19 mouse cellular contexts compared by ENCODE assay signal in genomic region chr12:80830211-80830610, GRCm38 (mm10). TPM values are rescaled to one million over a fixed set of nuclear protein-coding genes. Genes with fewer than 3 reads are reported as not detected.
A peak's percentile ranks its signal among the peaks of the same experiment; 100 is the strongest.
DNase-seq lines count a peak whose midpoint lies in the region; ATAC-seq and TF ChIP-seq lines count a peak whose summit lies in the region.
"Had no signal": no experiment of that assay in that cellular context is flagged by ENCODE, and none has a peak within 500 bp of the region (broad histone marks: within the 10 kb centered on the region; RNA-seq: fewer than 3 reads in every experiment).

No protein-coding gene starts in this region.

- no peaks in the 10 kb centered on the region for H3K9me3 ChIP-seq in heart, postnatal 0 days (replicated peaks; ENCODE audit: control insufficient read depth, low read length)
- H3K9me3 ChIP-seq in lung, embryonic 16.5 days (ENCODE audit: control insufficient read depth, low read length): no peaks in the 10 kb centered on the region
- H3K9me3 ChIP-seq: forebrain, embryonic 13.5 days; hindbrain, embryonic 12.5 days; midbrain, embryonic 15.5 days had no signal

- no peak for TF ChIP-seq EP300 in heart, postnatal 0 days (IDR thresholded peaks at IDR 0.05; ENCODE audit: low read depth)

- no peak for TF ChIP-seq CTCF in heart, postnatal 0 days (IDR thresholded peaks at IDR 0.05; ENCODE audit: low read depth)
- no peak for TF ChIP-seq CTCF in lung, adult 2 months (IDR thresholded peaks at IDR 0.05; ENCODE audit: insufficient read depth, low read length)

- H3K4me3 ChIP-seq in heart, postnatal 0 days (ENCODE audit: low read depth, low read length): no peak overlapping the region
- no peak overlapping the region for H3K4me3 ChIP-seq in lung, embryonic 16.5 days (ENCODE audit: low read length)
- no peak overlapping the region for H3K4me3 ChIP-seq in lung, adult 2 months (replicated peaks; ENCODE audit: extremely low read depth, low read depth, low read length)
- H3K4me3 ChIP-seq: erythroblast, embryonic 14.5 days; forebrain, embryonic 13.5 days; hindbrain, embryonic 12.5 days; midbrain, embryonic 15.5 days; myocyte had no signal

- H3K4me2 ChIP-seq in heart, postnatal 0 days (ENCODE audit: low read depth, low read length): no peak overlapping the region
- no peak overlapping the region for H3K4me2 ChIP-seq in lung, embryonic 16.5 days (ENCODE audit: low read depth, low read length)
- H3K4me2 ChIP-seq: forebrain, embryonic 13.5 days; hindbrain, embryonic 12.5 days; liver, embryonic 11.5 days; midbrain, embryonic 15.5 days had no signal

- no peak overlapping the region for H3K9ac ChIP-seq in heart, postnatal 0 days (replicated peaks; ENCODE audit: low read depth, low read length)
- H3K9ac ChIP-seq in lung, embryonic 16.5 days (ENCODE audit: low read length): no peak overlapping the region
- H3K9ac ChIP-seq: forebrain, embryonic 13.5 days; hindbrain, embryonic 12.5 days; midbrain, embryonic 15.5 days had no signal

- H3K4me1 ChIP-seq in heart, postnatal 0 days (ENCODE audit: control insufficient read depth, insufficient read depth): peaks cover 66% of the 10 kb centered on the region
- H3K4me1 ChIP-seq in lung, embryonic 16.5 days (replicated peaks; ENCODE audit: control insufficient read depth, insufficient read depth, low read length): peaks cover 42% of the 10 kb centered on the region
- H3K4me1 ChIP-seq in lung, adult 2 months (ENCODE audit: control insufficient read depth, insufficient read depth, low read length): peaks cover 51% of the 10 kb centered on the region

- peak overlapping the region; percentile 21; the same call in 1 of the 2 replicates for H3K27ac ChIP-seq in heart, postnatal 0 days (ENCODE audit: low read depth)
- H3K27ac ChIP-seq in lung, embryonic 16.5 days (ENCODE audit: low read length): peak overlapping the region; percentile 55
- H3K27ac ChIP-seq: forebrain, embryonic 13.5 days; hindbrain, embryonic 12.5 days; midbrain, embryonic 15.5 days had no signal

- H3K36me3 ChIP-seq in heart, postnatal 0 days (replicated peaks; ENCODE audit: control insufficient read depth, insufficient read depth, low read length): peaks cover 12% of the 10 kb centered on the region
- 0 out of 2 replicates have a peak, but pooled peaks cover 2% of the 10 kb centered on the region for H3K36me3 ChIP-seq in lung, embryonic 16.5 days (ENCODE audit: control insufficient read depth, insufficient read depth, low read length)
- H3K36me3 ChIP-seq: hindbrain, embryonic 12.5 days; midbrain, embryonic 15.5 days had no signal

- WGBS in heart, postnatal 0 days: 28% methylated on average over 2 of the region's 2 CpGs
- WGBS in lung, embryonic 16.5 days: 62% methylated on average over 2 of the region's 2 CpGs
- 9% methylated on average over 2 of the region's 2 CpGs for WGBS in lung, adult 2 months

- no peak for DNase-seq in heart, postnatal 0 days (ENCODE audit: low spot score)
- no peak for DNase-seq in heart, adult 8-10 months (ENCODE audit: low spot score)
- peak; percentile 59 to 78 for DNase-seq in kidney, postnatal 36 days
- no peak for DNase-seq in kidney, postnatal 4 days
- no peak for DNase-seq in lung, adult 2 months
- no peak for DNase-seq in urinary bladder, adult 2 months (ENCODE audit: low spot score)
- DNase-seq: adrenal gland, postnatal 10 days; cerebellum, adult 9-11 months; gastrocnemius, postnatal 25 days; layer of hippocampus, postnatal 36 days; lung, postnatal 10 days; thymus, postnatal 14 days had no signal

- TF ChIP-seq POLR2A in lung, adult 2 months (IDR thresholded peaks at IDR 0.05; ENCODE audit: borderline replicate concordance, extremely low read depth, low read depth, low read length): no peak

- ATAC-seq in heart, postnatal 0 days (ENCODE audit: insufficient read depth, low read depth): no peak
- ATAC-seq in lung, embryonic 16.5 days (ENCODE audit: low read depth): no peak
- ATAC-seq: forebrain, embryonic 13.5 days; midbrain, embryonic 15.5 days had no signal

- H3K27me3 ChIP-seq in heart, postnatal 0 days (ENCODE audit: control insufficient read depth, insufficient read depth, low read length): no peaks in the 10 kb centered on the region
- H3K27me3 ChIP-seq in lung, embryonic 16.5 days (ENCODE audit: control insufficient read depth, insufficient read depth, low read depth, low read length): no peaks in the 10 kb centered on the region
- H3K27me3 ChIP-seq: forebrain, embryonic 13.5 days; hindbrain, embryonic 12.5 days; midbrain, embryonic 15.5 days had no signal

RNA-seq across cellular contexts. Expression of gene Susd6, which starts 39.9 kb away (rescaled TPM):
- 50.2 and 50.6 TPM in 2 replicates for total RNA-seq in heart, postnatal 0 days (2014; rRNA removed; ENCODE audit: low replicate concordance)
- polyA plus RNA-seq in heart, postnatal 0 days (2015; fragmentation: Nextera tagmentation; extraction: Ambion mirVana): 15.1 and 15.4 TPM in 2 replicates
- 10 to 100 TPM; 70.6 to 75.8 (median 73.7) TPM for total RNA-seq in heart, adult 8-10 months (2022)
- polyA plus RNA-seq in lung, embryonic 16.5 days (2015; fragmentation: Nextera tagmentation; extraction: Ambion mirVana): 21.9 and 22.8 TPM in 2 replicates
- polyA plus RNA-seq in lung, adult 2 months (2012; rRNA removed): 83.3 and 102 TPM in 2 replicates
- polyA plus RNA-seq in urinary bladder, adult 2 months (2012; rRNA removed): 45.8 and 47.4 TPM in 2 replicates

Comparison
In these comparisons a context has a peak if more than half of its experiments do, and no peak if none do; other contexts are left out.
1. DNase-seq: peak in kidney, postnatal 36 days (2 of 2); none in heart, postnatal 0 days (single experiment), heart, adult 8-10 months (single experiment), kidney, postnatal 4 days (0 of 2), lung, adult 2 months (single experiment) and urinary bladder, adult 2 months (single experiment).